Mouse (Mus musculus): Measurements from ENCODE around the gene Acvr1. TPM values are rescaled to one million over a fixed set of nuclear protein-coding genes. Genes with fewer than 3 reads are reported as not detected.
A peak's percentile ranks its signal among the peaks of the same experiment; 100 is the strongest.

The Acvr1 gene
- total RNA-seq, 2 experiments from 2014 or later = 32.2 to 32.8 TPM

DNA sequence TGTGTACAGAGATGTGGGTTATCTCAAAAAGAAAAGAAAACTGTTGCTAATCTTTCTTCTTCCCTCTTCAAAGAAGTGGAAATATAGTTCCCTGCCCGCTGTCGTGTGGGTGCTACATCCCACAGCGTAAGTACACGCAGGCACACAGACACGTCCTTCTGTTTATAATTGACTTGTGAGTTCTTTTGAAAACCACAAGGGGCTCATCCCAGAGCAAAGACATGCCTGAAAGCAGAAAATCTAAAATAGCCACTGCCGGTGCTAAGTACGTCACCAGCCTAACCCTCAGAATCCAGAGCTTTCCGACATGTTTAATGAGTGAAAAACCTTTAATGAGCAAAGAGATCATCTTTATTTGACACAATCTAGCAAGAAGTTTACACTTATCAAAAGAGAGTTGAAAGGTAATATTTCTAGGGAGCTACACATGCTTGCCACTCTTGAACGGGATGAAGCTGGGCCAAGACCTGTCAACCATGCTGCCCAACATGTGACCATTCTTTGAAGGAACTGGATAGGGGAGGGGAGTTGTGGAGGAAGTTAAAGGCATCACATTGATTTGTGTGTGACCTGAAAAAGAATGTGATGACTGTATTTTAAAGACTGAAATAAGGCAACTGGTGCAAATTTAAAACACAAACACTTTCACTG, 85.4 kb downstream of the Acvr1 start:
- DNase-seq (ENCODE audit: low spot score in 2 of 2) = peak in 1 of 2 experiments; percentile 33

DNA sequence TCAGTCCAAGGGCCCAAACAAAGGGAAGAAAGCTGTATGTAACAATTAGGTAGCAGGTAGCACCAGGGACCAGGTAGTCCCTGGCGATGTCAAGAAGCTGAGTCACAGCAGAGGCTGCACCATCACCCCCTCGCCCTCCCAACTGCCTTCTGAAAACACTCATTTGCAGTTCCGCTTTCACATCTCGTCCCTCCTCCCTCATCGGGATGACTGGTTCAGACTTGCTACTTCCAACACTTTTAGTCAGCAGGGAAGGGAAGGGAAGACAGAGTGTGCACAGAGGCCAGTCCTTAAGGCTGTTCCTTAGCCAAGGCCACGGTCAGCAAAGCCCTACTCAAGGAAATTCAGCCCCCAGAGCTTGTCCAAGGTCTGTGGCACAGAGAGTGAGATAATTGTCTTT, 86.2 kb downstream of the Acvr1 start:
- no peak for DNase-seq (ENCODE audit: low spot score in 2 of 2)

DNA sequence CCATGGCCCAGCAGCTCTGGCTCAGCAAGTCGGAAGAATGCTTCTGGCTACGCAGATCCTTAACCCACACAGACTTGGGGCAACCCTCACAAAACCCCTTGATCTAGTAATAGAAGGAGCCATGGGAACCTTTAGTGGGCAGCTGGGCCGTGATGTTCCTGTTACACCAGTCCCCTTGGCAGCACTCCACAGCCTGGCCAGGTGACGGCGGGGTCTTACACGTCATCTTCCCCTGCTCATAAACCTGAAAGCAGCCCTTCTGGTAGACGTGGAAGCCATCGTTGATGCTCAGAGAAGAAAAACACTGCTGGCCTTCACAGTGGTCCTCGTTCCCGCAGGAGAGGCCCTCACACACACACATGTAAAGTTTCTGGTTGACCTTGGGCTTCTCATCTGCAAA, 87.4 kb downstream of the Acvr1 start:
- DNase-seq (ENCODE audit: low spot score in 2 of 2) = no peak

DNA sequence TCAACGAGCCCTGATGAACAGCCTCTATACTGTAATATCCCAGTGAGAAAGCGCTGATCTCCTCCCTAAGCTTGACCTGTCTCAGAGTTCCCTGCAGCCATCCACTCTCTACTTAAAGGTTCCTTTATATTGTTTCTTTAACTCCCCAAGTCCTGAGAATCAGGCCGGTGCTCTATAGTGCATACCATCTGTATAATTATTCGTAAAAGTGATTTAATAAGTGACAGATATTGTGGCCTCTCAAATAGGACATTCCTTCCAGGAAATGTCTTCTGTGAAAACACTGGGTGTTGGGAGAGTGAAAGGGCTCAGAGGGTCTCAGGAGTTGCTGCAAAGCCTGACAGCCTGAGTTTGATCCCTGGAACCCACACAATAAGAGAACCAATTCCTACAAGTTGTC, 88.8 kb downstream of the Acvr1 start:
- DNase-seq (ENCODE audit: low spot score in 2 of 2) = no peak

DNA sequence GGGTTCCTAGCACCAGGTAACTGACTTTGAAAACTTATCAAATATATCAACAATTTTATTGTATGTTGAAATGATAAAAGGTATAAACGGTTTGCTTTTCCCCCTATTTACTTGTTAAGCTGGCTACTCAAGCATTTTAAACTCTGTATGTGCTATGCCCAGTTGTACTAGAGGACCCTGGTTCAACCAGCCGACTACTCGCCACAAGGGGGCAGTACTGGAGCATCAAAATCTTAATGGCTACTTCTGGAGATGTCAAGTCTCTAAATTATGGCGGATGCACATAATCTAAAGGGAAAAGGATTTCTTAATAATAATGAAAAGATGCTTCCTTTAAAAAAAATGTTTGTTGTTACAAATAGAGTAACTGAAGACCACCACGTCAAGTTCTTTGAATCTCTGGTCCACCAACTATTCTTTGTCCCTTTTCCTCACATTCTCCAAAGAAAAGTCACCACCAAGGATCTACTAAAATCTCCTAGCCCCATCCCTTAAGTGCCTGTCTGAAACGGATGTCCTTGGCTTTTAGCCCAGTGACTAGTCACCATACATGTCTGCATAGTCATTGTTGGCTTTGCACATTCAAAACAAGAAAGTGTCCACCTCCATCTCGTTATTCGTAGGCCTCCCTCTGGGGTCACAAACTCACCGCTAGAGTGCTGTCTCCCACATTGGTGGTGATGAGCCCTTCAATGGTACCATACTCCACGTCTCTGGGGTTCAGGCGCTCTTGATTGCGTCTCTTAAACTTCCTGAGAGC, 89.8 kb downstream of the Acvr1 start:
- peak; percentile 83 to 91 for DNase-seq (ENCODE audit: low spot score in 2 of 2)

DNA sequence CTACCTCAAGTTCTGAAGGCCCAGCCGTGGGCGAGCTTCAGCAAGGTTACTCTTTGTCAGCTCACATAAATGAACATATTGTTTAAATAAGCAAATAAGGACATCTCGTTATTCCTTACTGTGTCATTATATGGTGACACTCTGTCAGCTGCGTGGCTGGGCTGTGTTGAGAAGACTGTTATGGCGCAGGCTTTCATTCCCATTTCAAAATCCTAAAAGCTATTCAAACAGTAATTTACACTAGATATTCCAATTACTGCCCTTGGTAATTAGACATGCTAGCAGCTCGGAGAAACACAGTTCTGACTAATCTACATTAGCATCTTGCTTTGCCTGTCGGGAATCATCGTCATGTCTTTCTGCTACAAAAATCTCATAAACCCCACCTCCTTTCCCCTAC, 91.4 kb downstream of the Acvr1 start:
- DNase-seq (ENCODE audit: low spot score in 2 of 2) = no peak

DNA sequence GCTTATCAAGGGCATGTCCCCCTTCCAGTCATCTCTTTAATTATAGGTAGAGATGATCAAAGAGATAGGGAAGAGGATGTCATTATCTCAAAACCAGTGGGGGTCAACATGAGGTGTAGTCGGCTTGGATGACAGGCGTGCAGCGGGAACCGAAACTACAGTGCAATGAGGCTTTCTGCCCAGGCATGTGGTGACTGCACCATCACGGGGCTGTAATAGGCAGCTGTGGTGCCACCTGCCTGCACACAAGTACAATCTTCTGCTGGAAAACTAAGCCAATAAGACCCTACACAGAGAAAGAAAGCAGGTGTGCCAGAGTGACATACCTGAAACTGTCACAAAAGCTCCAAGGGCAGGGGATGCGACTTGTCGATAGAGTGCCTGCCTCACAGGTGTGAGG, 96.7 kb downstream of the Acvr1 start:
- no peak for DNase-seq (ENCODE audit: low spot score in 2 of 2)

DNA sequence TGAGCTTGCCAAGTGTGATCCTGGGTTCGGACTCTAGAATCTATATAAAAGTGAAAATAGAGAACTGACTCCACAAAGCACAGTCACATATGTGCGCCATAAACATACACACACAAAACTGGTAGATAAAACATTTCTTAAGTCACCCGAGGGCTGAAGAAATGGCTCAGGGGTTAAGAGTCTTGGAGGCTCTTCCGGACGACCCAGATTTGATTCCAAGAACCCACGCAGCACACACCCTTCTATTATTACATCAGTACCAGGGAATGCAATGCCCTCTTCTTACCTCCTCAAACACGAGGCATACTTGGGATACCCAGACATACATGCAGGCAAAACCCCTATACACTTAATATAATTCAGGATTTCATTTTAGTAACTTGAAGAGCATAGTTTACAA, 97.1 kb downstream of the Acvr1 start, which contains the start of gene Gm17409:
TSS of gene Gm17409 (plus strand) at position 301 of the 400 bp plus-strand sequence.
- no peak for DNase-seq (ENCODE audit: low spot score in 2 of 2)

DNA sequence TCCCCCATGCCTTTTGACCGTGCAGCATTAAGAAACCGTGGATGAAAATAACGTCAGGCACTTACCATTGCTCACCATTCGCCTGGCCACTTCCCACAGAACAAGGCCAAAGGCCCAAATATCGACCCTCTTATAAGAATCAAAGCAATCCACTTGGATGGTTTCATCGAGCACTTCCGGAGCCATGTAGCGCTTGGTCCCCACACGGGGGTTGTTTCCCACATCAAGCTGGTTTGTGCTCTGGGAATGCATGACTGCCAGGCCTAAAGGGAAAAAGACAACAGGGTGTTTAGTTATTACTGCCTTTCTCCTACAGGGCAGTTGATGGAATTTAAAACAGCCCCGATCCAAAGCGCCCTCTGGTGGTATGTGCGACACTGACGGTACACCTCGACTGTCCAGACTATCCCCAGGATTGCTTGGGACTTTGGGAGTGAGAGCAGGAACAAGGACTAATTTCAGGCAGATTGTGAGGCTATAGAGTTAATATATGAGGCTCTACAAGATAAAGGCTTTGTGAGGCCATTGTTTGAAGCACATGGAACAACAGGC, 108.1 kb downstream of the Acvr1 start:
- peak; percentile 71 to 82 for DNase-seq (ENCODE audit: low spot score in 2 of 2)

DNA sequence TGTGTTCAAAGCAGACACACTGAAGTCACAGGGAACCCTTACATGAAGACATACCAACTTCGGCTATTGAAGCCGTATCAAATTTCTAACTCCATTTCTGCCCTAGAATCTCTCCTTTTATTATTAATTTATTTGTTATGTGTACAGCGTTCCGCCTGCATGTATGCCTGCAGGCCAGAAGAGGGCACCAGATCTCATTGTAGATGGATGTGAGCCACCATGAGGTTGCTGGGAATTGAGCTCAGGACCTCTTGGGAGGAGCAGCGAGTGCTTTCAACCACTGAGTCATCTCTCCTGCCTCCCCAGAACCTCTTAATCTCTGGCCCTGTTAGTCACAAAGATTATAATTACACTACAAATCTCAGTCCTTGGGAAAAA, 109.5 kb downstream of the Acvr1 start:
- DNase-seq (ENCODE audit: low spot score in 2 of 2) = no peak

DNA sequence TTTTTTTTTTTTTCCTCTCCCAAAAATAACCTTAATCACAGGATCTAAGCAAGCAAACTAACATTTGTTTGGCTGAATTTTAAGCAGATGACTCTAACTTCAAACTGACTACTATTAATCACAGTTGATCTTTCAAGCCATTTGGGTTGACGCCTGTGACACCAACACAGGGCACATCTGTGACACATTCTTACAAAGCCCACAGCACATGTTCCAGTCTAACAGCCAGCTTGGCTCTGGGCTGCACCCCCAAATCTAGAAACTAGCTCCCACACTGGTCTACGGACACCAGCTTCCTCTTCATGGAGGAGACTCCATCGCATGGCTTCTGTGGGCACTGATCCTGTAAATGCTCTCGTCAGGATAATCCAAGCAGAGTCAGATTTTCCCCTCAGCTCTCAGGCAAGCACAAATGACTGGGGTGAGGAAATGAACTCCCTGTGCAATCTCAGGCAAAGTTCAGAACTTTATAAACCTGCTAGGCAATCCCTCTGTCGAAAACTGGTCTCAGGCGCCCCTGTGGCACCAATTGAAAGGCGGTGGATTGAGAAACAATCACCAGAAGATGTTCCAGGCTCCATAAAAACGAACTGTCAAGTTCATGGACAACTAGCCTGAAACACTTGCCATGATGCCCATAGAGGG, 110.0 kb downstream of the Acvr1 start:
- no peak for DNase-seq (ENCODE audit: low spot score in 2 of 2)

DNA sequence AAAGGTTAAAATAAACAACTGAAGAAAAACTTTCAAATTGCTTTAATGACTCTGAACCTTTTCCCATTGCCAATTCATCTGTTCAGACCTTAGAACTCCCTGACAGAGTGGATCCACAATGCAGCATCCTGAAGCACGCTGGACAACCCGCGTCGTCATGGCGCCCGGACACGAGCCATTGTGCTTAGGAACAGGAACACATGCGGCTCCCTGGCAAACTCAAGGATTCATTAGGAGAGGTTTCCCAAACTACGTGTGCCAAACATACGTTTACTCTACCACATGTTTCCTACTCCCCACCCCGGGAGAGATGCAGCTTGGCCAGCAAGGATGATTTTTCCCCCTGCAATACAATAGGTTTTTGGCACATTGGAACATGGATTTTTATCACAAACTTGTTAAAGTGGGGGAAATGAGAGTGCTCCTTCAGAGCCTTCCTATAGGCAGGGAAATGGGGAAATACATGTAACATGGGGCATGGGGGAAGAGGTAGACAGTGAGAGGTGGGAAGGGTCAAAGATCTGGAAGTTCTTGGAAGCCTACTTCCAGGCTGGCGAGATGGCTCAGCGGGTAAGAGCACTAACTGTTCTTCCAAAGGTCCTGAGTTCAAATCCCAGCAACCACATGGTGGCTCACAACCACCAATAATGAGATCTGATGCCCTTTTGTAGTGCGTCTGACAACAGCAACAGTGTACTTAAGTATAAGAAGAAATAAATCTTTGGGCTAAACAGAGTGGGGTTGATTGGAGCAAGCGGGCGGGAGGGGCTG, 112.7 kb downstream of the Acvr1 start:
- DNase-seq (ENCODE audit: low spot score in 2 of 2) = no peak

DNA sequence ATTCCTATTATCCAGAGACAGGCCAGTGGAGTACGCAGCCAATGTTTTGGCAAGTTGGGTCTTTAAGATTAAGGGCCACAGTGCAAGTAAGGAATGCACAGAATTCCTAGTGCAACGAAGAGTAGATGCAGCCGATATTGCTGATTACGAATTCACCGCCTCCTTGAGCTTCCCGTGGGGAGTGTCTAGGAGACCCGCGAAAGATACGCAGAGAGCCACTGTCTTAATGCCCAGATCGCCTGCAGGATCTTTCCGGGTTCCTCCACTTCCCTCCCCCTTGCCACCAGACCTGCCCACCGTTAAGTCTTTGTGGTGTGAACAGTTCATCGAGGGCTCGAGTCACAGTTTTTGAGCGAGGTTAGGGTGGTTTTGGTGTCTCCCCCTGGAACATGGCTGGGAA, 120.0 kb downstream of the Acvr1 start:
- no peak for DNase-seq (ENCODE audit: low spot score in 2 of 2)

DNA sequence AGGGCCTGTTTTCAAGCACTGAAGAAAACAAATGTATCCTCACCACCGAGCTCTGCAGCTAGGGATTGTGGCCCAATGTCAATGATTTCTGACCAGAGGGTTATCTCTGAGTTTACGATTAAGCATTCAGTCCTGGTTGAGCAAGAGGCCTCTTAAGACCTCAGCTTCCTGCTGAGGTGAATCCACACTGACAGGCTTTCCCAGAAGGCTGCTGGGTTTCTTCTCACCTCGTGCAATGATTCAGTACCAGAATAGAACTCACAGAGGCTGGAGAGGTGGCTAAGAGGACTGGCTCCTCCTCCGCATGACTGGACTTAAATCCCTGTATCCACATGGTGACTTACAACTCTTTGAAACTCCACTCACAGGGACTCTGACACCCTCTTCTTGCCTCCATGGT, 123.8 kb downstream of the Acvr1 start:
- DNase-seq (ENCODE audit: low spot score in 2 of 2) = no peak

DNA sequence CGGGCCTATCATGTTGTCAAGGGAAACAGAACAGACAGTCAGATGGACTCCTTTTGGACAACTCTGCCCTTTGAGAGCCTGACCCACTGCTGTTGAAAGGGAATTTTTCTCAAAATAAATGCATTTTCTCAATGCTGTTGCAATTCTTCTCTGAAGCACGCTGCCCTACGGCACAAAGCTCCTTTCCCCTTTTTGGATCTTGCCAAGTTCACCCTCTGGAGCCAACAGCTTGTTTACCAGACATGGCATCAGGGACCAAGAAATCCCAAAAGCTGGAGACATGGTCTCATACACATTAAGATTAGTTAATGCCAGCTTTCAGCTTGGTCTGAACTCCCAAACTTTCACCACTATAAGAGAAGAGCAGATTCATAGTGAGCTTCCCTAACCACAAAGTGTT, 130.0 kb downstream of the Acvr1 start:
- DNase-seq (ENCODE audit: low spot score in 2 of 2) = no peak

DNA sequence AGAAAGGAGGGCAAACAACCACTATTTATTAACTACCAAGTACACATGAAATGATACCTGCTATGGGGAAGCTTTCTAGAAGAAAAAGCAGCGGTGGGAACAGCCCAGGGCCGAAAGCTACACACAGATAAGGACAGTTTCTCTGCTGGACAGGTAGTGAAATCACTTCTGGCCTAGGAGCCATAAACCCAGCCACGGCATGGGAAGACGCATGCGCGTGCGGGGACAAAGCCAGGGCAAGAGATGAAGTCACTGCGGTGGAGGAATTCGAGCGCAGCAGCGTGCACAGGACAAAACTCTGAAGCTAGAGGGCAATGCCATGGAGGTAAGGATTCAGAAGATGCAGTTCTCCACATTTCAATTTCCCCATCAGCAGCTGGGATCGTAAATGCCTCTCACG, 131.4 kb downstream of the Acvr1 start:
- DNase-seq (ENCODE audit: low spot score in 2 of 2) = no peak

DNA sequence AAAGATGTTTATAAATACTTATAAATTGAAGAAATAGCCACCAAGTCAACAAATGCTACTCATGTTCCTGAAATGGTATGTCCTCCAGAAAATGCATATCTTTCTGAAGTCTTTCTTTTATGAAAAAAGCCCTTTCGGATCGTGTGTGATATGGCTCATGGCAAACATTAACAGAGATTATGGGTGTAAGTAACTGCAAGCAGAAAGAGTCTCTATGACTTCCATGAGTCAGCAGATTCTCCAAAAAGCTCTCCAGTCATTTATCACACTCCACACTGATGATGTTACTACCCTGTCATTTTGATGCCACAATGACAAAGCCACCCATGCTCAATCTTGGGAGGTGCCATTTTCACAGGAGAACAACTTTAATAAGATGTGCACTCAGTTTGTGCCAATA, 132.5 kb downstream of the Acvr1 start:
- DNase-seq (ENCODE audit: low spot score in 2 of 2) = no peak

DNA sequence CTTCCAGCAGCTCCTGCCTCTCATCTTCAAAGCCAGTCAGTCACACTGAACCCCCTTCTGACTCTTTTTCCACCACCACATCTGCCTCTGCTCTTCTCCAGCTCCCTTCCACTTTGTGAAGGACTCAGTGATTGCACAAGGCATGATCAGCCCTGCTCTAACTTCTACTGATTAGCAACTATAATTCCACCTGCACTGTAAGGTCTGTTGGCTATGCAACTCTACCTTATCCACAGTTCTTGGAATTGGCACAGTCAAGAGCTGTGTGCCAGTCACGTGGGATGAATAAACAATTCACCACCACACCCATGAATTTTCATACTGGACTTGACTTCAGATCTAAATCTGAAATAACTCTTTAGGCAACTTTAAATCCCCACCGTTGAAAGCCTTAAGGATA, 133.6 kb downstream of the Acvr1 start:
- no peak for DNase-seq (ENCODE audit: low spot score in 2 of 2)

DNA sequence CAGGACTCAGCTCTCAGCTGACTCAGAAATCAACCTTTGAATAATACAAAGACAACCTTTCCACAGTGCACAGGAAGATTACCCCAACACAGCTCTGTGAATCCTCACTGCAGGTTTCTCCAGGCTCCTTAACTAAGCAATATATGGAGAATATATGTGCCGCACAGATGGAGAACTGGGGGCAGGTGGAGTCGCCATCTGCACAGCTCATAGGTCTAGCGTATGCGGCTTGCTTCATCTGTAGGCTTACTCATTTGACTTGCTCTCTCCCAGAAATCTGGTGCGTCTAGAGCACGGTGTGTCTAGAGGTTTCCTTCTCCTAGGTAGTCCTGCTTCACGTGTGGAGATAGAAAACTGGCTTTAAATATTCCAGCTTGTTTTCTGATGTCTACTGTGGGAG, 134.7 kb downstream of the Acvr1 start:
- peak; percentile 76 to 78 for DNase-seq (ENCODE audit: low spot score in 2 of 2)

DNA sequence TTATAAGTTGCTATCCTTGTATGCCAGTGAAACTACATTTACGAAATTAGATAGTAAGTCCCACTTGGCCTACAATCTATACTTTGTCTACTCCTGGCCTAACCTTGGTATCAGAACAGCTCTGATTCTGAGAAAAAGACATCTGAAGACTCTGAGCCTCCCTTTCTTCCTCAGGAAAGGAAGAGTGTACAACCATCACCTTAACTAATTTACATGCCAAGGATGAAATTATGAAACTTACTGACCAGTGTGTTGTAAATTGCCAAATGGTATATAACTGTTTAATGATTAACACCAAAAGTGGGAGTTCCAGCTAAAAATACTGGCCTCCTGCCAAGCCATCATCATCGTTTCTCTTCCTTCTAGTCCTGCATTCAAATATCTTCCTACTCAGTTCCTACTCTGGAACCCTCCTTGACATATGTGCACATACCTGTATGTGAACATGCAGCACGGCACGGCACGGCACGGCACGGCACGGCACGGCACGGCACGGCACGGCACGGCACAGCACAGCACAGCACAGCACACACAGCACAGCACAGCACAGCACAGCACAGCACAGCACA, 141.4 kb downstream of the Acvr1 start:
- no peak for DNase-seq (ENCODE audit: low spot score in 2 of 2)

DNA sequence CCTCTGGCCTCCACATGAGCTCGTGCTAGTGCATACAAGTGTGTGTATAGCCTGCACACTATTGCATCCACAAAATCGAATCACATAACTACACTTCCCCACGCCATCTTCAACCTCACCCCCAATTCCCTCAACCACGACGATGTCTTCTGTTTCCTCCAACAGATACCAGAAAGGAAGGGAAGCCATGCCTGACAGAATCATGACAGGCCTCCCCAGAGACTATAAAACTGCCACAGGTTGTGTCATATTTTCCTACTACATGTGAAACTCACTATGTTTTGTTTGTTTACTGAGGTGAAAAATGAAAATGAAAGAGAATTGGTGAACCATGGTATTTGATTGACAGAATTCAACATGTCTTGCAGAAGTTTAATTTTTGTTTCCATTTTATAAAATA, 143.6 kb downstream of the Acvr1 start:
- DNase-seq (ENCODE audit: low spot score in 2 of 2) = no peak
